Mouse (Mus musculus): Measurements from ENCODE around the gene Psmd5.

DNA sequence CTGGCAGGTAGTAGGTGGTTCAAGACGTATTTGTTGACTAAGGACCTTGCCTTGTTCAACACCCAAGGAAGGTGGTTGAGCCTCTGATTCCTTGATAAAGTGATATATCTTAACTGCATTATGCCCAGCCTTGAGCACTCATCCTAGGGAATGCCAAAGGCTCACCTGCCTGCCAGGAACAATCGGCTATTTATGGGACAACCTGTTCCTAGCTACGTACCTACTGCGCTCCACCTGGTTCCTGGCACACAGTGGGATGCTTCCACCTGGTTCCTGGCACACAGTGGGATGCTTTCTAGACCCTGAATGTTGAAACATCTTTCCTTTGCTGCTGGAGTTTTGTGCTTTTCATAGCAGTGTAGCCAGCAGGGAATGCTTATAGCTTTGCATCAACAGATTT, 35.0 kb upstream of the Psmd5 start:
- TF ChIP-seq CTCF (IDR thresholded peaks at IDR 0.05; ENCODE audit: extremely low read depth, insufficient read depth, low read length) (no peak), POLR2A (IDR thresholded peaks at IDR 0.05; ENCODE audit: extremely low read depth, insufficient read depth, low read length) (no peak)

Data from cortical plate, adult 2 months (tissue).